Mouse (Mus musculus) cerebellum, adult 2 months (tissue): ENCODE data around the gene Tecpr1. TPM values are rescaled to one million over a fixed set of nuclear protein-coding genes. Genes with fewer than 3 reads are reported as not detected.

Experiments used
- DNase-seq, 2 experiments: peaks; one replicate each; pipeline ENCODE4 v3.0.0; 2021
- H3K27ac ChIP-seq: fragments of 200-500 bp; 2 replicates; pipeline ENCODE4 v1.5.1; 2012; ENCODE audit warnings: low read length, control low read depth, inconsistent platforms; ENCODE audit not compliant: insufficient read depth
- H3K27me3 ChIP-seq: fragments of 200-500 bp; 2 replicates; pipeline ENCODE4 v1.6.1; 2012; ENCODE audit warnings: inconsistent platforms, mild to moderate bottlenecking, low read length, moderate library complexity; ENCODE audit not compliant: control insufficient read depth, insufficient read depth
- H3K4me1 ChIP-seq: fragments of 200-500 bp; 2 replicates; pipeline ENCODE4 v1.6.1; 2011; ENCODE audit warnings: low read length; ENCODE audit not compliant: control insufficient read depth, insufficient read depth
- H3K4me3 ChIP-seq: fragments of 200-500 bp; replicated peaks from 2 replicates; pipeline ENCODE3; 2011; ENCODE audit warnings: mild to moderate bottlenecking, low read depth, low read length, control low read depth; ENCODE audit not compliant: insufficient read depth
- CTCF ChIP-seq: fragments of 200-500 bp; IDR thresholded peaks from 2 replicates; pipeline ENCODE4 v1.5.1; 2011; ENCODE audit warnings: low read depth, mild to moderate bottlenecking, control low read depth, low read length, moderate library complexity, borderline replicate concordance; ENCODE audit not compliant: insufficient read depth
- POLR2A ChIP-seq: fragments of 200-500 bp; IDR thresholded peaks from 2 replicates; pipeline ENCODE4 v1.6.1; 2011; ENCODE audit warnings: low read length, control low read depth, borderline replicate concordance; ENCODE audit not compliant: insufficient read depth
- WGBS: fragments of 180-500 bp; shearing (Covaris S2); methylation state at CpG from one replicate; pipeline ENCODE4 v1.1.7; 2018; 5-methylcytosine and 5-hydroxymethylcytosine counted together
- polyA plus RNA-seq: library from polyadenylated mRNA; depleted of rRNA; stranded (reverse); fragments of >200 nt; gene quantifications from 2 replicates; pipeline ENCODE4 v1.2.3, GENCODE M21; 2012

Tecpr1 gene
- polyA plus RNA-seq, 1 experiment = 164 TPM

GRCm38 (mm10) chr5:144231410-144231809 lies 8.0 kb upstream of the Tecpr1 start:
- no peak for DNase-seq
- 77% methylated on average over 1 of the region's 1 CpGs for WGBS
- Histone ChIP-seq H3K27me3 (no peaks in the 10 kb centered on the region), H3K4me3 (no peak overlapping the region), H3K4me1 (no peaks in the 10 kb centered on the region), H3K27ac (no peak overlapping the region)
- no peak; the same call in 1 of the 2 replicates for TF ChIP-seq CTCF
- TF ChIP-seq POLR2A = no peak

- no peak for DNase-seq
- no peaks in the 10 kb centered on the region for H3K27me3 ChIP-seq
- H3K4me3 ChIP-seq = no peak overlapping the region
- peaks cover under 1% of the 10 kb centered on the region; the same call in 1 of the 2 replicates for H3K4me1 ChIP-seq
- no peak overlapping the region for H3K27ac ChIP-seq
- 88% methylated on average over 7 of the region's 7 CpGs for WGBS
- TF ChIP-seq POLR2A (no peak), CTCF (no peak)
Measured at GRCm38 (mm10) chr5:144230216-144230615, 6.8 kb upstream of the Tecpr1 start.

GRCm38 (mm10) chr5:144226220-144226619 lies 2.8 kb upstream of the Tecpr1 start:
- peaks cover 14% of the 10 kb centered on the region for H3K4me1 ChIP-seq
- no peak overlapping the region for H3K27ac ChIP-seq
- no peaks in the 10 kb centered on the region for H3K27me3 ChIP-seq
- WGBS = 35% methylated on average over 11 of the region's 11 CpGs
- no peak for DNase-seq
- no peak overlapping the region for H3K4me3 ChIP-seq
- TF ChIP-seq POLR2A (no peak), CTCF (no peak)

- H3K27me3 ChIP-seq = no peaks in the 10 kb centered on the region
- WGBS = 15% methylated on average over 18 of the region's 18 CpGs
- H3K4me3 ChIP-seq = peak overlapping the region; percentile 96
- peaks cover 26% of the 10 kb centered on the region for H3K4me1 ChIP-seq
- H3K27ac ChIP-seq = peak overlapping the region; percentile 94
- DNase-seq = peak; percentile 20 to 48
- no peak for TF ChIP-seq POLR2A
- no peak for TF ChIP-seq CTCF
Measured at GRCm38 (mm10) chr5:144223899-144224816, 743 bp upstream of the Tecpr1 start.

GRCm38 (mm10) chr5:144222811-144223502 lies 458 bp downstream of the Tecpr1 start:
- WGBS = under 1% methylated on average over 25 of the region's 25 CpGs
- peak; percentile 87 to 94 for DNase-seq
- peak overlapping the region; percentile 96 for H3K27ac ChIP-seq

GRCm38 (mm10) chr5:144221305-144221704 lies 2.1 kb downstream of the Tecpr1 start:
- peak in 1 of 2 experiments; percentile 45 for DNase-seq
- Histone ChIP-seq H3K4me1 (peaks cover 35% of the 10 kb centered on the region), H3K27ac (no peak overlapping the region), H3K4me3 (peak overlapping the region; percentile 49), H3K27me3 (no peaks in the 10 kb centered on the region)
- WGBS = 29% methylated on average over 4 of the region's 4 CpGs
- no peak for TF ChIP-seq CTCF
- TF ChIP-seq POLR2A = no peak

More at GRCm38 (mm10) chr5:144222811-144223502, 458 bp downstream of the Tecpr1 start:
- Histone ChIP-seq H3K4me3 (peak overlapping the region; percentile 96), H3K4me1 (peaks cover 35% of the 10 kb centered on the region), H3K27me3 (no peaks in the 10 kb centered on the region)
- TF ChIP-seq POLR2A (0 out of 2 replicates have a peak, but pooled peaks have one; percentile 36), CTCF (no peak)

- no peak for DNase-seq
Measured at GRCm38 (mm10) chr5:144219936-144220335, 3.5 kb downstream of the Tecpr1 start.

GRCm38 (mm10) chr5:144219306-144219705 lies 4.1 kb downstream of the Tecpr1 start:
- peaks cover 28% of the 10 kb centered on the region for H3K4me1 ChIP-seq
- 26% methylated on average over 12 of the region's 12 CpGs for WGBS
- no peaks in the 10 kb centered on the region for H3K27me3 ChIP-seq
- peak in 1 of 2 experiments; percentile 45 for DNase-seq
- H3K27ac ChIP-seq = no peak overlapping the region
- no peak for TF ChIP-seq POLR2A
- TF ChIP-seq CTCF = no peak
- H3K4me3 ChIP-seq = no peak overlapping the region

More at GRCm38 (mm10) chr5:144219936-144220335, 3.5 kb downstream of the Tecpr1 start:
- Histone ChIP-seq H3K27ac (no peak overlapping the region), H3K4me1 (peaks cover 31% of the 10 kb centered on the region), H3K27me3 (no peaks in the 10 kb centered on the region), H3K4me3 (no peak overlapping the region)
- WGBS = 71% methylated on average over 5 of the region's 5 CpGs
- TF ChIP-seq CTCF (no peak), POLR2A (no peak)
